Mouse (Mus musculus) liver, embryonic 13.5 days (tissue): Measurements from ENCODE around the gene Erc2. TPM values are rescaled to one million over a fixed set of nuclear protein-coding genes. Genes with fewer than 3 reads are reported as not detected.

Source experiments
- ATAC-seq: fragments of 200-750 bp; cut with Nextera tagmentation; 2 replicates; pipeline ENCODE4 v1.8.0; 2017; ENCODE audit warnings: low read depth, mild to moderate bottlenecking, moderate number of reproducible peaks, moderate library complexity
- DNase-seq: peaks from one replicate; pipeline ENCODE4 v3.0.0; 2022
- H3K27ac ChIP-seq: fragments of 300-500 bp; sonication (generic); 2 replicates; pipeline ENCODE4 v1.5.1; 2015; ENCODE audit warnings: moderate library complexity, mild to moderate bottlenecking, inconsistent platforms
- H3K27me3 ChIP-seq: fragments of 300-500 bp; sonication (generic); 2 replicates; pipeline ENCODE4 v1.6.1; 2015; ENCODE audit warnings: mild to moderate bottlenecking, inconsistent platforms
- H3K36me3 ChIP-seq: fragments of 300-500 bp; sonication (generic); 2 replicates; pipeline ENCODE4 v1.6.1; 2015; ENCODE audit warnings: mild to moderate bottlenecking, inconsistent platforms
- H3K4me1 ChIP-seq: fragments of 300-500 bp; sonication (generic); replicated peaks from 2 replicates; pipeline ENCODE4 v1.6.1; 2015; ENCODE audit warnings: inconsistent platforms
- H3K4me2 ChIP-seq: fragments of 300-500 bp; sonication (generic); 2 replicates; pipeline ENCODE4 v1.6.1; 2015; ENCODE audit warnings: inconsistent platforms, mild to moderate bottlenecking, moderate library complexity
- H3K4me3 ChIP-seq: fragments of 300-500 bp; sonication (generic); replicated peaks from 2 replicates; pipeline ENCODE4 v1.5.1; 2015; ENCODE audit warnings: mild to moderate bottlenecking, inconsistent platforms
- H3K9ac ChIP-seq: fragments of 300-500 bp; sonication (generic); 2 replicates; pipeline ENCODE4 v1.6.1; 2015; ENCODE audit warnings: mild to moderate bottlenecking, inconsistent platforms
- H3K9me3 ChIP-seq: fragments of 300-500 bp; sonication (generic); replicated peaks from 2 replicates; pipeline ENCODE4 v1.6.1; 2016; ENCODE audit warnings: inconsistent platforms
- WGBS: fragments of 180-500 bp; shearing (Covaris S2); methylation state at CpG from one replicate; pipeline ENCODE4 v1.1.7; 2015; ENCODE audit not compliant: insufficient replicate concordance; 5-methylcytosine and 5-hydroxymethylcytosine counted together
- polyA plus RNA-seq: library from polyadenylated mRNA; unstranded; fragments of >200 nt; fragmentation: Nextera tagmentation; extraction: Ambion mirVana; gene quantifications from 2 replicates; pipeline ENCODE4 v1.2.1, GENCODE M21; 2015

Gene Erc2
- polyA plus RNA-seq, 1 experiment from 2014 or later, result 0.82 TPM

- ATAC-seq (no peak), DNase-seq (no peak)
- no peak overlapping the region for H3K9ac ChIP-seq
- H3K27ac ChIP-seq, result no peak overlapping the region
- H3K4me3 ChIP-seq, result no peak overlapping the region
- H3K9me3 ChIP-seq, result no peaks in the 10 kb centered on the region
- no peak overlapping the region for H3K4me2 ChIP-seq
- no peaks in the 10 kb centered on the region for H3K4me1 ChIP-seq
- no peaks in the 10 kb centered on the region for H3K36me3 ChIP-seq
- 63% methylated on average over 11 of the region's 11 CpGs for WGBS
- H3K27me3 ChIP-seq, result no peaks in the 10 kb centered on the region
Observed at GRCm38 (mm10) chr14:27667016-27667852, 45.0 kb downstream of the Erc2 start.

- WGBS, result 58% methylated on average over 6 of the region's 6 CpGs
- no peaks in the 10 kb centered on the region for H3K36me3 ChIP-seq
- H3K27ac ChIP-seq, result no peak overlapping the region
- H3K9ac ChIP-seq, result no peak overlapping the region
- no peak overlapping the region for H3K4me2 ChIP-seq
- no peaks in the 10 kb centered on the region for H3K27me3 ChIP-seq
- H3K4me1 ChIP-seq, result no peaks in the 10 kb centered on the region
- no peak for ATAC-seq
- no peak for DNase-seq
- H3K9me3 ChIP-seq, result no peaks in the 10 kb centered on the region
- no peak overlapping the region for H3K4me3 ChIP-seq
Observed at GRCm38 (mm10) chr14:27668151-27668550, 45.9 kb downstream of the Erc2 start.

GRCm38 (mm10) chr14:27669939-27670338, 47.7 kb downstream of the Erc2 start:
- WGBS, result 56% methylated on average over 3 of the region's 3 CpGs
- no peak for ATAC-seq
- Histone ChIP-seq H3K4me2 (no peak overlapping the region), H3K27ac (no peak overlapping the region), H3K27me3 (no peaks in the 10 kb centered on the region), H3K4me3 (no peak overlapping the region), H3K36me3 (no peaks in the 10 kb centered on the region), H3K9ac (no peak overlapping the region), H3K9me3 (no peaks in the 10 kb centered on the region), H3K4me1 (no peaks in the 10 kb centered on the region)
- DNase-seq, result no peak

- Histone ChIP-seq H3K36me3 (no peaks in the 10 kb centered on the region), H3K27me3 (no peaks in the 10 kb centered on the region), H3K4me3 (no peak overlapping the region), H3K9me3 (no peaks in the 10 kb centered on the region), H3K4me2 (no peak overlapping the region), H3K4me1 (no peaks in the 10 kb centered on the region), H3K9ac (no peak overlapping the region), H3K27ac (no peak overlapping the region)
- no peak for ATAC-seq
- WGBS, result 76% methylated on average over 7 of the region's 7 CpGs
- no peak for DNase-seq
Observed at GRCm38 (mm10) chr14:27672761-27673160, 50.5 kb downstream of the Erc2 start.

- WGBS, result 58% methylated on average over 4 of the region's 4 CpGs
- Histone ChIP-seq H3K36me3 (no peaks in the 10 kb centered on the region), H3K4me1 (no peaks in the 10 kb centered on the region), H3K27me3 (no peaks in the 10 kb centered on the region), H3K9me3 (no peaks in the 10 kb centered on the region), H3K4me3 (no peak overlapping the region), H3K4me2 (no peak overlapping the region), H3K27ac (no peak overlapping the region), H3K9ac (no peak overlapping the region)
- ATAC-seq (no peak), DNase-seq (no peak)
Observed at GRCm38 (mm10) chr14:27674096-27674495, 51.9 kb downstream of the Erc2 start.

GRCm38 (mm10) chr14:27674561-27674960, 52.3 kb downstream of the Erc2 start:
- no peaks in the 10 kb centered on the region for H3K4me1 ChIP-seq
- no peaks in the 10 kb centered on the region for H3K27me3 ChIP-seq
- WGBS, result 73% methylated on average over 10 of the region's 10 CpGs
- no peaks in the 10 kb centered on the region for H3K36me3 ChIP-seq
- no peak overlapping the region for H3K4me3 ChIP-seq
- no peak overlapping the region for H3K27ac ChIP-seq
- H3K9ac ChIP-seq, result no peak overlapping the region
- no peak for DNase-seq
- H3K9me3 ChIP-seq, result no peaks in the 10 kb centered on the region
- ATAC-seq, result no peak
- no peak overlapping the region for H3K4me2 ChIP-seq

- Histone ChIP-seq H3K9ac (no peak overlapping the region), H3K27ac (no peak overlapping the region), H3K4me2 (no peak overlapping the region), H3K27me3 (no peaks in the 10 kb centered on the region), H3K4me3 (no peak overlapping the region), H3K4me1 (no peaks in the 10 kb centered on the region), H3K36me3 (no peaks in the 10 kb centered on the region), H3K9me3 (no peaks in the 10 kb centered on the region)
- DNase-seq, result no peak
- ATAC-seq, result no peak
- 63% methylated on average over 6 of the region's 6 CpGs for WGBS
Observed at GRCm38 (mm10) chr14:27675071-27675470, 52.8 kb downstream of the Erc2 start.

GRCm38 (mm10) chr14:27682368-27683052, 60.3 kb downstream of the Erc2 start:
- DNase-seq, result no peak
- Histone ChIP-seq H3K4me1 (no peaks in the 10 kb centered on the region), H3K9ac (no peak overlapping the region), H3K27ac (no peak overlapping the region), H3K36me3 (no peaks in the 10 kb centered on the region), H3K4me3 (no peak overlapping the region), H3K4me2 (no peak overlapping the region), H3K27me3 (no peaks in the 10 kb centered on the region), H3K9me3 (no peaks in the 10 kb centered on the region)
- WGBS, result 54% methylated on average over 3 of the region's 3 CpGs
- ATAC-seq, result no peak

GRCm38 (mm10) chr14:27695781-27696180, 73.6 kb downstream of the Erc2 start:
- no peak for ATAC-seq
- Histone ChIP-seq H3K36me3 (no peaks in the 10 kb centered on the region), H3K9ac (no peak overlapping the region), H3K9me3 (no peaks in the 10 kb centered on the region), H3K4me3 (no peak overlapping the region), H3K27me3 (no peaks in the 10 kb centered on the region), H3K4me1 (no peaks in the 10 kb centered on the region), H3K27ac (no peak overlapping the region), H3K4me2 (no peak overlapping the region)
- 67% methylated on average over 7 of the region's 7 CpGs for WGBS
- DNase-seq, result no peak

GRCm38 (mm10) chr14:27717364-27717763, 95.1 kb downstream of the Erc2 start:
- no peak for ATAC-seq
- H3K9ac ChIP-seq, result no peak overlapping the region
- H3K4me1 ChIP-seq, result no peaks in the 10 kb centered on the region
- no peaks in the 10 kb centered on the region for H3K9me3 ChIP-seq
- H3K4me2 ChIP-seq, result no peak overlapping the region
- 72% methylated on average over 7 of the region's 7 CpGs for WGBS
- no peak for DNase-seq
- no peak overlapping the region for H3K27ac ChIP-seq
- H3K36me3 ChIP-seq, result no peaks in the 10 kb centered on the region
- no peak overlapping the region for H3K4me3 ChIP-seq
- H3K27me3 ChIP-seq, result no peaks in the 10 kb centered on the region

GRCm38 (mm10) chr14:27719601-27720000, 97.4 kb downstream of the Erc2 start:
- 39% methylated on average over 4 of the region's 4 CpGs for WGBS
- no peak overlapping the region for H3K4me3 ChIP-seq
- ATAC-seq, result no peak

GRCm38 (mm10) chr14:27720944-27721343, 98.7 kb downstream of the Erc2 start:
- WGBS, result 66% methylated on average over 3 of the region's 3 CpGs
- Histone ChIP-seq H3K4me3 (no peak overlapping the region), H3K4me2 (no peak overlapping the region), H3K36me3 (no peaks in the 10 kb centered on the region), H3K27me3 (no peaks in the 10 kb centered on the region), H3K27ac (no peak overlapping the region), H3K9me3 (no peaks in the 10 kb centered on the region), H3K9ac (no peak overlapping the region), H3K4me1 (no peaks in the 10 kb centered on the region)
- ATAC-seq (no peak), DNase-seq (no peak)

More at GRCm38 (mm10) chr14:27719601-27720000, 97.4 kb downstream of the Erc2 start:
- H3K9ac ChIP-seq, result no peak overlapping the region
- no peak for DNase-seq
- no peaks in the 10 kb centered on the region for H3K9me3 ChIP-seq
- H3K27me3 ChIP-seq, result no peaks in the 10 kb centered on the region
- no peaks in the 10 kb centered on the region for H3K36me3 ChIP-seq
- no peak overlapping the region for H3K27ac ChIP-seq
- H3K4me1 ChIP-seq, result no peaks in the 10 kb centered on the region
- H3K4me2 ChIP-seq, result no peak overlapping the region
